Mouse (Mus musculus): ENCODE results near the gene Ddx21. TPM values are rescaled to one million over a fixed set of nuclear protein-coding genes. Genes with fewer than 3 reads are reported as not detected.
"Not testable (repeated sequence)": the region's sequence is repeated elsewhere in the genome, so short reads cannot be mapped to it uniquely, and the experiment has no call there.

Gene Ddx21
- polyA plus RNA-seq, 1 experiment from 2014 or later = 27.9 TPM

- 53% methylated on average over 6 of the region's 6 CpGs for WGBS
- Histone ChIP-seq H3K27ac (no peak overlapping the region), H3K4me3 (replicated peaks) (no peak overlapping the region), H3K4me2 (no peak overlapping the region), H3K36me3 (peaks cover 97% of the 10 kb centered on the region), H3K4me1 (replicated peaks) (no peaks in the 10 kb centered on the region), H3K9ac (replicated peaks) (no peak overlapping the region), H3K9me3 (no peaks in the 10 kb centered on the region), H3K27me3 (no peaks in the 10 kb centered on the region)
- no peak for ATAC-seq (ENCODE audit: insufficient number of reproducible peaks, insufficient read depth, low FRiP score, low TSS enrichment, low read depth)
Measured at GRCm38 (mm10) chr10:62590200-62590599, 11.9 kb downstream of the Ddx21 start.

- WGBS = 85% methylated on average over 4 of the region's 4 CpGs
- no peak overlapping the region for H3K27ac ChIP-seq
- peaks cover 97% of the 10 kb centered on the region for H3K36me3 ChIP-seq
- no peaks in the 10 kb centered on the region for H3K4me1 ChIP-seq (replicated peaks)
- H3K4me3 ChIP-seq (replicated peaks) = no peak overlapping the region
- H3K27me3 ChIP-seq = no peaks in the 10 kb centered on the region
- no peak overlapping the region for H3K9ac ChIP-seq (replicated peaks)
- H3K9me3 ChIP-seq = no peaks in the 10 kb centered on the region
- H3K4me2 ChIP-seq = no peak overlapping the region
- no peak for ATAC-seq (ENCODE audit: insufficient number of reproducible peaks, insufficient read depth, low FRiP score, low TSS enrichment, low read depth)
Measured at GRCm38 (mm10) chr10:62588616-62589015, 13.5 kb downstream of the Ddx21 start.

- Histone ChIP-seq H3K4me3 (replicated peaks) (no peak overlapping the region), H3K9me3 (no peaks in the 10 kb centered on the region), H3K9ac (replicated peaks) (no peak overlapping the region), H3K4me2 (no peak overlapping the region), H3K27me3 (no peaks in the 10 kb centered on the region), H3K4me1 (replicated peaks) (no peaks in the 10 kb centered on the region), H3K27ac (no peak overlapping the region), H3K36me3 (peaks cover 85% of the 10 kb centered on the region)
- no peak for ATAC-seq (ENCODE audit: insufficient number of reproducible peaks, insufficient read depth, low FRiP score, low TSS enrichment, low read depth)
- WGBS = 92% methylated on average over 1 of the region's 1 CpGs
Measured at GRCm38 (mm10) chr10:62583245-62583644, 18.8 kb downstream of the Ddx21 start.

- 82% methylated on average over 7 of the region's 7 CpGs for WGBS
- Histone ChIP-seq H3K4me3 (replicated peaks) (no peak overlapping the region), H3K27ac (no peak overlapping the region), H3K4me1 (replicated peaks) (peaks cover 1% of the 10 kb centered on the region), H3K36me3 (peaks cover 80% of the 10 kb centered on the region), H3K4me2 (no peak overlapping the region), H3K9ac (replicated peaks) (no peak overlapping the region), H3K9me3 (no peaks in the 10 kb centered on the region), H3K27me3 (no peaks in the 10 kb centered on the region)
- no peak for ATAC-seq (ENCODE audit: insufficient number of reproducible peaks, insufficient read depth, low FRiP score, low TSS enrichment, low read depth)
Measured at GRCm38 (mm10) chr10:62582701-62583100, 19.4 kb downstream of the Ddx21 start.

- ATAC-seq (ENCODE audit: insufficient number of reproducible peaks, insufficient read depth, low FRiP score, low TSS enrichment, low read depth) = no peak
- 92% methylated on average over 17 of the region's 17 CpGs for WGBS
- H3K4me3 ChIP-seq (replicated peaks) = no peak overlapping the region
- peaks cover 6% of the 10 kb centered on the region for H3K4me1 ChIP-seq (replicated peaks)
- H3K36me3 ChIP-seq = peaks cover 76% of the 10 kb centered on the region
- no peaks in the 10 kb centered on the region for H3K27me3 ChIP-seq
- no peak overlapping the region for H3K4me2 ChIP-seq
- H3K9ac ChIP-seq (replicated peaks) = no peak overlapping the region
- H3K27ac ChIP-seq = no peak overlapping the region
- no peaks in the 10 kb centered on the region for H3K9me3 ChIP-seq
Measured at GRCm38 (mm10) chr10:62582263-62582662, 19.8 kb downstream of the Ddx21 start.

- WGBS = 90% methylated on average over 12 of the region's 13 CpGs
- H3K9ac ChIP-seq (replicated peaks); H3K27me3 ChIP-seq; H3K4me3 ChIP-seq (replicated peaks); H3K27ac ChIP-seq; ATAC-seq (ENCODE audit: insufficient number of reproducible peaks, insufficient read depth, low FRiP score, low TSS enrichment, low read depth); H3K9me3 ChIP-seq; H3K4me2 ChIP-seq: not testable (repeated sequence)
- peaks cover 60% of the 10 kb centered on the region for H3K36me3 ChIP-seq
- H3K4me1 ChIP-seq (replicated peaks) = peaks cover 14% of the 10 kb centered on the region
Measured at GRCm38 (mm10) chr10:62579129-62579528, 23.0 kb downstream of the Ddx21 start.

GRCm38 (mm10) chr10:62578338-62579100 lies 23.6 kb downstream of the Ddx21 start, which contains the start of gene Kif1bp:
Gene Kif1bp, minus strand, starts transcription at chr10:62578457.
- no peaks in the 10 kb centered on the region for H3K9me3 ChIP-seq
- peak within 1 kb of the TSS; percentile 83 for H3K27ac ChIP-seq
- peak within 1 kb of the TSS; percentile 84 for H3K9ac ChIP-seq (replicated peaks)
- no peaks in the 10 kb centered on the region for H3K27me3 ChIP-seq
- 5% methylated on average over 33 of the region's 33 CpGs for WGBS
- peak; percentile 99 for ATAC-seq (ENCODE audit: insufficient number of reproducible peaks, insufficient read depth, low FRiP score, low TSS enrichment, low read depth)
- peak within 1 kb of the TSS; percentile 97 for H3K4me3 ChIP-seq (replicated peaks)
- H3K4me2 ChIP-seq = peak within 1 kb of the TSS; percentile 90
- peaks cover 14% of the 10 kb centered on the region for H3K4me1 ChIP-seq (replicated peaks)
- peaks cover 60% of the 10 kb centered on the region for H3K36me3 ChIP-seq

- 1% methylated on average over 46 of the region's 54 CpGs for WGBS
- peak; percentile 81 for ATAC-seq (ENCODE audit: insufficient number of reproducible peaks, insufficient read depth, low FRiP score, low TSS enrichment, low read depth)
Measured at GRCm38 (mm10) chr10:62577673-62578337, 24.3 kb downstream of the Ddx21 start.

GRCm38 (mm10) chr10:62575001-62575400 lies 27.1 kb downstream of the Ddx21 start:
- H3K9me3 ChIP-seq = no peaks in the 10 kb centered on the region
- peaks cover 56% of the 10 kb centered on the region for H3K36me3 ChIP-seq
- no peaks in the 10 kb centered on the region for H3K27me3 ChIP-seq
- no peak overlapping the region for H3K9ac ChIP-seq (replicated peaks)
- no peak for ATAC-seq (ENCODE audit: insufficient number of reproducible peaks, insufficient read depth, low FRiP score, low TSS enrichment, low read depth)
- H3K4me3 ChIP-seq (replicated peaks) = no peak overlapping the region
- H3K27ac ChIP-seq = no peak overlapping the region
- WGBS = 93% methylated on average over 13 of the region's 13 CpGs
- no peak overlapping the region for H3K4me2 ChIP-seq
- peaks cover 14% of the 10 kb centered on the region for H3K4me1 ChIP-seq (replicated peaks)

More at GRCm38 (mm10) chr10:62577673-62578337, 24.3 kb downstream of the Ddx21 start:
- Histone ChIP-seq H3K9me3 (no peaks in the 10 kb centered on the region), H3K4me1 (replicated peaks) (peaks cover 14% of the 10 kb centered on the region), H3K4me2 (peak overlapping the region; percentile 90), H3K4me3 (replicated peaks) (peak overlapping the region; percentile 97), H3K9ac (replicated peaks) (peak overlapping the region; percentile 84), H3K27me3 (no peaks in the 10 kb centered on the region), H3K27ac (peak overlapping the region; percentile 83), H3K36me3 (peaks cover 60% of the 10 kb centered on the region)

GRCm38 (mm10) chr10:62570126-62570871 lies 31.8 kb downstream of the Ddx21 start:
- no peaks in the 10 kb centered on the region for H3K9me3 ChIP-seq
- no peak overlapping the region for H3K9ac ChIP-seq (replicated peaks)
- ATAC-seq (ENCODE audit: insufficient number of reproducible peaks, insufficient read depth, low FRiP score, low TSS enrichment, low read depth) = no peak
- H3K4me1 ChIP-seq (replicated peaks) = no peaks in the 10 kb centered on the region
- H3K4me2 ChIP-seq = no peak overlapping the region
- H3K36me3 ChIP-seq = peaks cover 90% of the 10 kb centered on the region
- 94% methylated on average over 7 of the region's 7 CpGs for WGBS
- H3K4me3 ChIP-seq (replicated peaks) = no peak overlapping the region
- no peak overlapping the region for H3K27ac ChIP-seq
- H3K27me3 ChIP-seq = no peaks in the 10 kb centered on the region

- WGBS = 90% methylated on average over 4 of the region's 4 CpGs
Measured at GRCm38 (mm10) chr10:62568861-62569260, 33.2 kb downstream of the Ddx21 start.

More at GRCm38 (mm10) chr10:62568861-62569260, 33.2 kb downstream of the Ddx21 start:
- no peak overlapping the region for H3K4me2 ChIP-seq
- no peak overlapping the region for H3K27ac ChIP-seq
- H3K9ac ChIP-seq (replicated peaks) = no peak overlapping the region
- no peak for ATAC-seq (ENCODE audit: insufficient number of reproducible peaks, insufficient read depth, low FRiP score, low TSS enrichment, low read depth)
- H3K36me3 ChIP-seq = peaks cover 91% of the 10 kb centered on the region
- H3K4me1 ChIP-seq (replicated peaks) = no peaks in the 10 kb centered on the region
- H3K27me3 ChIP-seq = no peaks in the 10 kb centered on the region
- no peaks in the 10 kb centered on the region for H3K9me3 ChIP-seq
- H3K4me3 ChIP-seq (replicated peaks) = no peak overlapping the region

Data from limb, embryonic 12.5 days (tissue).